Mouse (Mus musculus) kidney, postnatal 0 days (tissue): Measurements from ENCODE around the gene Bcar3. TPM values are rescaled to one million over a fixed set of nuclear protein-coding genes. Genes with fewer than 3 reads are reported as not detected.

Source experiments
- ATAC-seq: fragments of 200-750 bp; cut with Nextera tagmentation; replicated peaks from 2 replicates; pipeline ENCODE4 v1.8.0; 2017; ENCODE audit warnings: low read depth, moderate number of reproducible peaks, moderate TSS enrichment, moderate library complexity; ENCODE audit not compliant: low FRiP score
- DNase-seq: peaks from one replicate; pipeline ENCODE4 v3.0.0-alpha.2; 2016; ENCODE audit warnings: low spot score
- H3K27ac ChIP-seq: fragments of 300-500 bp; sonication (generic); 2 replicates; pipeline ENCODE4 v1.5.1; 2014; ENCODE audit warnings: mild to moderate bottlenecking
- H3K27me3 ChIP-seq: fragments of 300-500 bp; sonication (generic); 2 replicates; pipeline ENCODE4 v1.6.1; 2014; ENCODE audit warnings: low read length, mixed read lengths; ENCODE audit not compliant: insufficient read depth
- H3K36me3 ChIP-seq: fragments of 300-500 bp; sonication (generic); 2 replicates; pipeline ENCODE4 v1.6.1; 2014; ENCODE audit warnings: low read length, mixed read lengths; ENCODE audit not compliant: insufficient read depth
- H3K4me1 ChIP-seq: fragments of 300-500 bp; sonication (generic); replicated peaks from 2 replicates; pipeline ENCODE4 v1.6.1; 2014; ENCODE audit warnings: antibody characterized with exemption, low read length, mixed read lengths; ENCODE audit not compliant: insufficient read depth
- H3K4me2 ChIP-seq: fragments of 300-500 bp; sonication (generic); 2 replicates; pipeline ENCODE4 v1.6.1; 2014; ENCODE audit warnings: mild to moderate bottlenecking, low read length, moderate library complexity, mixed read lengths
- H3K4me3 ChIP-seq: fragments of 300-500 bp; sonication (generic); replicated peaks from 2 replicates; pipeline ENCODE4 v1.5.1; 2014; ENCODE audit warnings: low read depth, low read length
- H3K9ac ChIP-seq: fragments of 300-500 bp; sonication (generic); 2 replicates; pipeline ENCODE4 v1.6.1; 2014; ENCODE audit warnings: low read depth, low read length
- H3K9me3 ChIP-seq: fragments of 300-500 bp; sonication (generic); replicated peaks from 2 replicates; pipeline ENCODE4 v1.6.1; 2016; ENCODE audit warnings: low read length, inconsistent platforms, mixed read lengths
- CTCF ChIP-seq: IDR thresholded peaks from 2 replicates; pipeline ENCODE4 v1.5.1; 2016; ENCODE audit warnings: antibody characterized with exemption, low read depth, mild to moderate bottlenecking, moderate library complexity
- WGBS: fragments of 180-500 bp; shearing (Covaris S2); extraction: QIAGEN DNeasy Blood & Tissue Kit; methylation state at CpG from one replicate; pipeline ENCODE4 v1.1.7; 2014; 5-methylcytosine and 5-hydroxymethylcytosine counted together
- polyA plus RNA-seq: library from polyadenylated mRNA; unstranded; fragments of >200 nt; fragmentation: Nextera tagmentation; extraction: Ambion mirVana; gene quantifications from 2 replicates; pipeline ENCODE4 v1.2.1, GENCODE M21; 2015

The Bcar3 gene
- polyA plus RNA-seq, 1 experiment from 2014 or later: 18.8 TPM

DNA sequence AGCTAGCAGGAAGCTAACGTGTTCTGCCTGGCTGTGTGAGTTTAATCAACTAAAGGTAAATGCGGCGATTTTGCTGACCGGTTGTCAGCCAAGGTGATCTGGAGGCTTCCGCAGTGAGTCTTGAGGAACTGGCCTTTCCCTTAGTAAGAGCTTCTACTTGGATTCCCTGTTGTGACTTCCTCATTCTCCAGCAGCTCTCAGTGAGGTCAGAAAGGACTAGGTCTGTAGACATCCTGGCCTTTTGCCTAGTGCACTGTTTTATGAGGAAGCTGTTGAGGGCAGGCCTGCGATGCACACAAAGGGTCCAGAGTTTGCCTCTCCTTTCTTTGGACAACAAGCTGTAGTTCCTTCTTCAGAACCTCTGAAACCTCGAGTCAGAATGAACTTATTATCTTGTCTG is 3.2 kb upstream of the Bcar3 start:
- ATAC-seq (no peak), DNase-seq (peak; percentile 53)
- Histone ChIP-seq H3K9me3 (no peaks in the 10 kb centered on the region), H3K9ac (no peak overlapping the region), H3K4me1 (no peaks in the 10 kb centered on the region; the same call in 1 of the 2 replicates), H3K4me2 (no peak overlapping the region), H3K36me3 (0 out of 2 replicates have a peak, but pooled peaks cover 2% of the 10 kb centered on the region), H3K27me3 (no peaks in the 10 kb centered on the region), H3K27ac (no peak overlapping the region), H3K4me3 (no peak overlapping the region)
- 70% methylated on average over 7 of the region's 7 CpGs for WGBS
- no peak for TF ChIP-seq CTCF

DNA sequence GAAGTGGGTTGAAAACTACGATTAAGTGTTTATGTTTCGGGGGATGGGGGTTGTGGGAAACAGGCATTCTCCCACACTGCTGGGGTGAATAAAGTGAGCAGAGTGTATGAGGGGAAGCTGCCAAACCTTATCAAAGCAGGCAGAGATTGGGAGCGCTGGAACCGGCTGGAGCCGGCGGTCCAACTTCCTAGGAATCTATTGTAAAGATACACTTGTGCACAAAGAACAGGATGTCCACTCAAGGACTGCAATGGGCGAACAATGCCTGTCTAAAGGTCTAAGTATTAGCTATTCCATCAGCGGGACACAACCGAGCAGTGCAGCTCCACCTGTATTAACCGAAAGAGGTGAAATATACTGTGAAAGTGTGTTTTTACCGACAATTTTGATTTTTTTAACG is 2.1 kb upstream of the Bcar3 start:
- Histone ChIP-seq H3K4me1 (no peaks in the 10 kb centered on the region; the same call in 1 of the 2 replicates), H3K27me3 (no peaks in the 10 kb centered on the region), H3K9me3 (no peaks in the 10 kb centered on the region), H3K36me3 (no peaks in the 10 kb centered on the region), H3K4me3 (no peak overlapping the region), H3K9ac (no peak overlapping the region), H3K4me2 (peak overlapping the region; percentile 87), H3K27ac (no peak overlapping the region; the same call in 1 of the 2 replicates)
- no peak for TF ChIP-seq CTCF
- 45% methylated on average over 12 of the region's 12 CpGs for WGBS
- no peak for ATAC-seq
- peak; percentile 24 for DNase-seq

DNA sequence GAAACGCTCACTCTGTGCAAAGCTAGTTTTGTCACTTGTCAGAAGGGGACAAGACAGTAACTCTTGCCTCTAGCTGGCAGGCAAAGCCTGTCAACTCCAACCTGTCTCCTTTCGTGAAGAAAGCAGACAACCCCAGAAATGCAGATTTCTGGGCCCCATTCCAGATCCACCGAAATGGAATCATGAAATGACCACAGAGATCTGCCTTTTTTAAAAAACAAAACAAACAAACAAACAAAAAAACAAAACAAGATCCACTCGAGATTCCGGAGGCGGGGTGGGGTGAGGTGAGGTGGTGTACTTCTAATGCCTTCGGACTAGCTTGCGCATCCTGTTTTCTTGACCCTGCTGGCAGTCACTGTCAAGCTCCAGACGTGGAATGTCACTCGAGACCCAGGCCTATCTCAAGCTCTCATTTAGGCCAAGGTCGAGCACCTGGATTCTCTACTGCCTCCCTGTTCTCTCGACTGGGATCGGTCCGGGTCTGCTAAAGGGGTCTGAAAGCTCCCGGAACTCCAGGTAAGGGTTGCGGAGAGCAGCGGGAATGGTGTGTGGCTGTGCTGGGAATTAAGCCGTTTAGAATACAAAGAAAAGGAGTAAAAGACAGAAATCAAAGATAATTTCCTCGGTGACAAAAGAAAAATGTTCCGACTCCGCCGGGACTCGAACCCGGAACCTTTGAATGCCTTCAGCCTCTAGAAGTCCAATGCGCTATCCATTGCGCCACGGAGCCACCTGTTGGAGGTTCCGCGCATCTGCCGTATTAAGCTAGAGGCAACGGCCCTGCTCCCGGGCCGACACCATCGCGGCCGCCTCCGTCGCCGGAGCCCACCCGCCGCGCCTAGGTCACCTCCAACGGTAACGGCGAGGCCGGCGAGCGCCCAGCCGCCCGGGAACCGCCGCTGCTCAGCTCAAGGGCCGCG is 1.4 kb upstream of the Bcar3 start:
- peak; percentile 83 for ATAC-seq
- 5% methylated on average over 54 of the region's 54 CpGs for WGBS
- Histone ChIP-seq H3K4me3 (peak overlapping the region; percentile 91), H3K36me3 (no peaks in the 10 kb centered on the region), H3K9me3 (no peaks in the 10 kb centered on the region), H3K27ac (peak overlapping the region; percentile 96), H3K9ac (peak overlapping the region; percentile 93), H3K4me1 (no peaks in the 10 kb centered on the region; the same call in 1 of the 2 replicates), H3K27me3 (no peaks in the 10 kb centered on the region), H3K4me2 (peak overlapping the region; percentile 87)
- peak; percentile 31 for TF ChIP-seq CTCF
- DNase-seq: peak; percentile 87

GRCm38 (mm10) chr3:122293223-122293953 is 548 bp upstream of the Bcar3 start:
- peak overlapping the region; percentile 96 for H3K27ac ChIP-seq
- H3K4me2 ChIP-seq: peak overlapping the region; percentile 87
- TF ChIP-seq CTCF: 0 out of 2 replicates have a peak, but pooled peaks have one; percentile 16
- H3K4me1 ChIP-seq: no peaks in the 10 kb centered on the region; the same call in 1 of the 2 replicates
- H3K4me3 ChIP-seq: peak overlapping the region; percentile 91
- peak overlapping the region; percentile 93 for H3K9ac ChIP-seq
- WGBS: under 1% methylated on average over 103 of the region's 105 CpGs
- no peaks in the 10 kb centered on the region for H3K9me3 ChIP-seq
- ATAC-seq: peak; percentile 91
- no peaks in the 10 kb centered on the region for H3K27me3 ChIP-seq
- H3K36me3 ChIP-seq: no peaks in the 10 kb centered on the region
- DNase-seq: peak; percentile 87

DNA sequence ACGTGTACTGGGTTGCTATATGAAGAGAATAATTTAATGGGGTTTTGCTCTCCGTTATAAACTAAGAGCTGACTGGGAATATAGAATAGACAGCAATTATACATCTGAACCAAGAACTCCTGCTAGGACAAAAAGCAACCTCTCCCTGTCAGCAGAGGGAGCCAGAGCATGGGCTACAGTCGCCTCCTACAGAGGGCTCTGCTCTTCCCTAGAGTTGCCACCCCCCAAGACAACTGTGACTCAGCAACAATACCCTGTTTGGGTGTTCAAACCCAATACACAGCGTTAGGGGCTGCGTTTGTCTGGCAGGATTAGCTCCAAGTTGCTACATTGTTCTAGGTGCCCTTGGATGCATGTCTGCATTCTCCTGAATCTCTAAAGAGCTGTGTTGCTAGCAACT is 1.6 kb downstream of the Bcar3 start:
- H3K9me3 ChIP-seq: no peaks in the 10 kb centered on the region
- no peaks in the 10 kb centered on the region for H3K36me3 ChIP-seq
- no peaks in the 10 kb centered on the region for H3K27me3 ChIP-seq
- DNase-seq: peak; percentile 87
- no peak overlapping the region for H3K27ac ChIP-seq
- ATAC-seq: no peak
- no peak overlapping the region for H3K4me3 ChIP-seq
- 10% methylated on average over 5 of the region's 5 CpGs for WGBS
- no peaks in the 10 kb centered on the region; the same call in 1 of the 2 replicates for H3K4me1 ChIP-seq
- no peak overlapping the region for H3K9ac ChIP-seq
- no peak overlapping the region for H3K4me2 ChIP-seq
- peak; percentile 87 for TF ChIP-seq CTCF

DNA sequence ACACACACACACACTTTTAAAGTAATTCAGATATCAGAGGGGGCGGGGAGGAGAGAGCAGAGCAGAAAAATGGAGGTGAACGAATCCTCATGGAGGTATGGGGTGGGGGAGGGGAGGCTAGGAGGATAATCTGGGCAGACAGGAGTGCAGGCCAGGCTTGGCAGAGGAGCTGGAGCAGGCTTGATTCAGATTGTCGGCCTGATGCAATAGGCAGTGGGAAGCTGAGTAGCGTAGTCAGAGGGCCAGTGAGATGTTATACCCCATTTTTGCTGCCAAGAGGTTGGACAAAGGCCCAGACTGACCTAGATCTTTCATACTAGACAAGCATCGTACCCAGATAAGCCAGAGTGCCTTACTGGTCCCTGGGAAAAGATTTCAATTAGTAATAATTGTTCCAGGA is 3.0 kb downstream of the Bcar3 start:
- ATAC-seq: no peak
- H3K27ac ChIP-seq: no peak overlapping the region

More for the DNA sequence above, 3.0 kb downstream of the Bcar3 start:
- no peak for TF ChIP-seq CTCF
- H3K4me1 ChIP-seq: peaks cover 9% of the 10 kb centered on the region; the same call in 1 of the 2 replicates
- H3K4me2 ChIP-seq: no peak overlapping the region
- WGBS: 67% methylated on average over 5 of the region's 5 CpGs
- H3K4me3 ChIP-seq: no peak overlapping the region
- no peak overlapping the region for H3K9ac ChIP-seq
- H3K36me3 ChIP-seq: no peaks in the 10 kb centered on the region
- H3K9me3 ChIP-seq: no peaks in the 10 kb centered on the region
- DNase-seq: no peak
- no peaks in the 10 kb centered on the region for H3K27me3 ChIP-seq
